Mouse (Mus musculus): ENCODE data around the gene Leng1. TPM values are rescaled to one million over a fixed set of nuclear protein-coding genes. Genes with fewer than 3 reads are reported as not detected.
"Not testable (repeated sequence)": the region's sequence is repeated elsewhere in the genome, so short reads cannot be mapped to it uniquely, and the experiment has no call there.

Leng1 gene
- polyA plus RNA-seq, 1 experiment from 2014 or later: 22.3 TPM

DNA sequence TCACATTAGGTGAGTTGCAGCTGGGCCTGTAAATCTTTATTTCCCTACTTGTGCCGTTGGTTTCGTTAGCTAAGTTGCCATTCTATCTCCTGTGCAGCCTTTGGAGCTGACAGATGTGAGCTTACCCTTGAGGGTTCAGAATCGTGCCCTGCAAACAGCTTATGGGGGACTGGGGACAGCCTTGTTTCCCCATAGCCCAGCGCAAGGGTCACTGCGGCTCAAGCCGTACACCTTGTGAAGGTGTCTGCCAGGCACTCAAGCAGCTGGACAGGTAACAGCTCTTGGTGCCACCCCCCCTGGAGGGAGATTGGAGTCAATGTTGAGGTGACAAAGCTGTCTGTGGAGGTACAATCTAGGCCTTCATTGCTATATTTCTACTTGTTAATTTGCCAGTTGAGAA, 40.3 kb upstream of the Leng1 start:
- 22% methylated on average over 6 of the region's 6 CpGs for WGBS
- no peaks in the 10 kb centered on the region for H3K27me3 ChIP-seq (ENCODE audit: control insufficient read depth, insufficient read depth, low read length)

DNA sequence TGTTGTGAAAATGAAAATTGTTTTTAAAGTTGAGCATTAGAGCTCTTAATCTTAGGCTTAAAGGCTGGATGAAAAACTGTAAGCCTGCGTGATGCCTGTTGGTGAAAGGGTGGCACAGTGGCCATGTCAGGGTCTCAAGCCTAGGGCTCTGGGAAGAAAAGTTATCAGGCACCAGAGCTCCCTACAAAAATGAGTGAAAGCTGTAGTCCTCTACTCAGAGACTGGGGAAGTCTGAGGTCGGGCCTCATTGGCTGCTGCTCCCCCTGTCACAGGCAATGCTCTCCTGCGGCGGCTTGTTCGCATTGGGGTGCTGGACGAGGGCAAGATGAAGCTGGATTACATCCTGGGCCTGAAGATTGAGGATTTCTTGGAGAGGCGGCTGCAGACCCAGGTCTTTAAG, 39.8 kb upstream of the Leng1 start:
- H3K4me3 ChIP-seq (ENCODE audit: low read length): peak overlapping the region; percentile 89
- peaks cover 20% of the 10 kb centered on the region for H3K4me1 ChIP-seq (ENCODE audit: control insufficient read depth, insufficient read depth, low read length)
- ATAC-seq (replicated peaks; ENCODE audit: extremely low read depth, insufficient read depth, low FRiP score); H3K9me3 ChIP-seq (replicated peaks; ENCODE audit: control insufficient read depth, low read length); H3K27me3 ChIP-seq (ENCODE audit: control insufficient read depth, insufficient read depth, low read length): not testable (repeated sequence)
- H3K36me3 ChIP-seq (ENCODE audit: control insufficient read depth, insufficient read depth): peaks cover 32% of the 10 kb centered on the region
- H3K4me2 ChIP-seq (ENCODE audit: low read depth, low read length): peak overlapping the region; percentile 92
- WGBS: 3% methylated on average over 6 of the region's 7 CpGs
- peak overlapping the region; percentile 89 for H3K9ac ChIP-seq (ENCODE audit: low read length)
- H3K27ac ChIP-seq (ENCODE audit: low read length): 0 out of 2 replicates have a peak overlapping the region, but pooled peaks have one; percentile 1

More for the DNA sequence above, 40.3 kb upstream of the Leng1 start:
- peak overlapping the region; percentile 89 for H3K9ac ChIP-seq (ENCODE audit: low read length)
- H3K4me2 ChIP-seq (ENCODE audit: low read depth, low read length): peak overlapping the region; percentile 92
- H3K36me3 ChIP-seq (ENCODE audit: control insufficient read depth, insufficient read depth): peaks cover 30% of the 10 kb centered on the region
- no peaks in the 10 kb centered on the region for H3K9me3 ChIP-seq (replicated peaks; ENCODE audit: control insufficient read depth, low read length)
- peak overlapping the region; percentile 1; the same call in 1 of the 2 replicates for H3K27ac ChIP-seq (ENCODE audit: low read length)
- peak overlapping the region; percentile 89 for H3K4me3 ChIP-seq (ENCODE audit: low read length)
- peaks cover 20% of the 10 kb centered on the region for H3K4me1 ChIP-seq (ENCODE audit: control insufficient read depth, insufficient read depth, low read length)
- ATAC-seq (replicated peaks; ENCODE audit: extremely low read depth, insufficient read depth, low FRiP score): no peak

DNA sequence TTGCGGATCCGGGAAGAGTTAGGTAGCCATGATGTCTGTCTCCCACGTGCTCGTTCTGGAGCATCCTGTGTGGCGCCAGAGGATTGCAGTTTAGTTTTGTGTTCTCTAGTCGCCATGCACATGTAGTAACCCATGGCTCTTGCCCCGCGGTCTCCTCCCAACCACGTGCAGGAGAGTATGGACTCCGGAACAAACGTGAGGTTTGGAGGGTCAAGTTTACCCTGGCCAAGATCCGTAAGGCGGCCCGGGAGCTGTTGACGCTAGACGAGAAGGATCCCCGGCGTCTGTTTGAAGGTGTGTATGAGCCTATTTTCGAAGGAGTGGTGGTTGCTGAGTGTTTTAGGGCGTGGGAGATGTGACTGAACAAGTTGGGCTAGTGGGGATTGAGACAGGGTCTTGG, 38.8 kb upstream of the Leng1 start:
- Histone ChIP-seq H3K4me2 (ENCODE audit: low read depth, low read length) (peak overlapping the region; percentile 92), H3K27me3 (ENCODE audit: control insufficient read depth, insufficient read depth, low read length) (no peaks in the 10 kb centered on the region), H3K36me3 (ENCODE audit: control insufficient read depth, insufficient read depth) (peaks cover 38% of the 10 kb centered on the region), H3K9me3 (replicated peaks; ENCODE audit: control insufficient read depth, low read length) (no peaks in the 10 kb centered on the region), H3K4me3 (ENCODE audit: low read length) (peak overlapping the region; percentile 89), H3K9ac (ENCODE audit: low read length) (peak overlapping the region; percentile 89), H3K27ac (ENCODE audit: low read length) (peak overlapping the region; percentile 98), H3K4me1 (ENCODE audit: control insufficient read depth, insufficient read depth, low read length) (peaks cover 20% of the 10 kb centered on the region)
- 0 out of 2 replicates have a peak, but pooled peaks have one; percentile 22 for ATAC-seq (replicated peaks; ENCODE audit: extremely low read depth, insufficient read depth, low FRiP score)
- WGBS: under 1% methylated on average over 20 of the region's 20 CpGs

DNA sequence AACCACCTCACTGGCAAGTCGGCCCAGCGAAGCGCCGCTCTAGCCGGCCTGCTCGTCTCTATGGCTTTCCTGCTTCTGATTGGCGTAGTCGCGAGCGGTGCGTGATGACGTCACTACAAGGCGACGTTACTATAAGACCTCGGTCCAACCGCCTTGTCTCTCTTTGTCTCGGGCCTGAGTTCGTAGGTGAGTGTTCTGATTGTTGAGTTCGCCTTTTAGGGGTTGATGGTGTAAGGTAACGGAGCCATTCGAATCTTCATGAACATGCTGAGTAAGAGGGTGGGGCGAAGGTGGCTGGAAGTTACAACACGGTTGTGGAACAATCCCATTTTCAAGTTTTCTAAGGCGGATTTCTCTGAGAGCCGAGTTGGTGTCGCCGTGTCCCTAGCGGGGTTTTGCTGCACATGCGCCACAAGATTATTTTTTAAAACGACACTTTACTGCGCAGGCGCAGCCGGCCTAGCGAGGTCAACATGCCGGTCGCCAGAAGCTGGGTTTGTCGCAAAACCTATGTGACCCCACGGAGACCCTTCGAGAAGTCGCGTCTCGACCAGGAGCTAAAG, 38.3 kb upstream of the Leng1 start, which contains the start of gene Rps9:
Gene Rps9 (plus strand): TSS at position 115 of the 563 bp plus-strand sequence.
- peak within 1 kb of the TSS; percentile 89 for H3K9ac ChIP-seq (ENCODE audit: low read length)
- peak within 1 kb of the TSS; percentile 89 for H3K4me3 ChIP-seq (ENCODE audit: low read length)
- H3K27ac ChIP-seq (ENCODE audit: low read length): peak within 1 kb of the TSS; percentile 98
- H3K4me1 ChIP-seq (ENCODE audit: control insufficient read depth, insufficient read depth, low read length): peaks cover 20% of the 10 kb centered on the region
- H3K4me2 ChIP-seq (ENCODE audit: low read depth, low read length): peak within 1 kb of the TSS; percentile 92
- ATAC-seq (replicated peaks; ENCODE audit: extremely low read depth, insufficient read depth, low FRiP score): peak; percentile 94
- no peaks in the 10 kb centered on the region for H3K27me3 ChIP-seq (ENCODE audit: control insufficient read depth, insufficient read depth, low read length)
- no peaks in the 10 kb centered on the region for H3K9me3 ChIP-seq (replicated peaks; ENCODE audit: control insufficient read depth, low read length)
- H3K36me3 ChIP-seq (ENCODE audit: control insufficient read depth, insufficient read depth): peaks cover 41% of the 10 kb centered on the region
- 2% methylated on average over 42 of the region's 42 CpGs for WGBS

DNA sequence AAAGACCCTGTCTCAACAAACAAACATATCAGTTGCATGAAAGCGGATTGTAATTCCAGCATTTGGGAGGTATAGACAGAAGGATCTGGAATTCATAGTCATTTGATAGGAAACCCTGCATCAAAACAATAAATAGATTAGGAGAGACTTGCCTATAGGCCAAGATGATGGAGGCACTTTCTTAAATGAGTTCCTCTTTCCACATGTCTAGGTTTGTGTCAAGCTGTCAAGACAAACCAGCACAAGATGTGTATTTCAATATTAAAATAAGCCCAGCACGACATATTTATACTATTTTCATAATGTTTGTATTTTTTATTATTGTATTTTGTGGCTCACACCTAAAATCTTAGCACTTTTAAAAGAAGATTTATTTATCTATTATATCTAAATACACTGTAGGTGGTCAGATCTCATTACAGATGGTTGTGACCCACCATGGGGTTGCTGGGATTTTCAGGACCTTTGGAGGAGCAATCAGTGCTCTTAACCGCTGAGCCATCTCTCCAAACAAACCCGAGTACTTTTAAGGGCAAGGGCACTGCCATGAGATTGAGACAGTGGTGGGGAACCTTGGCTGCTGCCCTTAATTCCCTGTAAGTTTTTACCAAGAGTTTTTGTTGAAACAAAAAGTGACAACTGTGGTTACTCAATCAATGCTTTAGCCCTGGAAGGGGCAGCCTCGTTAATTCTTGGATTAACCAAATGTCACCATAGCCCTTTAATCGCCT, 37.7 kb upstream of the Leng1 start:
- Histone ChIP-seq H3K9ac (ENCODE audit: low read length) (peak overlapping the region; percentile 69), H3K4me1 (ENCODE audit: control insufficient read depth, insufficient read depth, low read length) (peaks cover 20% of the 10 kb centered on the region), H3K9me3 (replicated peaks; ENCODE audit: control insufficient read depth, low read length) (no peaks in the 10 kb centered on the region), H3K4me2 (ENCODE audit: low read depth, low read length) (peak overlapping the region; percentile 92), H3K27me3 (ENCODE audit: control insufficient read depth, insufficient read depth, low read length) (no peaks in the 10 kb centered on the region), H3K36me3 (ENCODE audit: control insufficient read depth, insufficient read depth) (peaks cover 47% of the 10 kb centered on the region), H3K27ac (ENCODE audit: low read length) (peak overlapping the region; percentile 98), H3K4me3 (ENCODE audit: low read length) (peak overlapping the region; percentile 89)
- 20% methylated on average over 6 of the region's 6 CpGs for WGBS
- peak; percentile 28; the same call in 1 of the 2 replicates for ATAC-seq (replicated peaks; ENCODE audit: extremely low read depth, insufficient read depth, low FRiP score)

DNA sequence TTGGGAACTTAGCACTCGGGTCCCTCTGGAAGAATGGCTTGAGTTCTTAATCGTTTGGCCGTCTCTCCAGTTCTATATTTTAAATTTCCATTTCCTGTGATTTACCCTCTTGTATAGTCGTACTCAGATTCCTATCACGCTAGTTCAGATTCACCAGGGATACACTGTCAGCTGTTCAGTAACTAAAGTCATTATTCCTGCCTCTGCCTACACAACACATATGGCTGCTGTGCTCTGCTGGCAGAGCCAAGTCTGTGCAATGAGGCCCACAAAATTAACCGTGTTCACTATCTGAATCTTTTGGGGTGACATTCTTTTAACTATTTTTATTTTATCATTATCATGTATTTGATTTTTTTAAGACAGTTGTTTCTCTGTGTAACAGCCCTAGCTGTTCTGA, 32.8 kb upstream of the Leng1 start:
- no peak overlapping the region for H3K4me2 ChIP-seq (ENCODE audit: low read depth, low read length)
- no peak for ATAC-seq (replicated peaks; ENCODE audit: extremely low read depth, insufficient read depth, low FRiP score)
- H3K9me3 ChIP-seq (replicated peaks; ENCODE audit: control insufficient read depth, low read length): no peaks in the 10 kb centered on the region
- H3K4me3 ChIP-seq (ENCODE audit: low read length): no peak overlapping the region
- H3K27me3 ChIP-seq (ENCODE audit: control insufficient read depth, insufficient read depth, low read length): no peaks in the 10 kb centered on the region
- H3K9ac ChIP-seq (ENCODE audit: low read length): no peak overlapping the region
- H3K36me3 ChIP-seq (ENCODE audit: control insufficient read depth, insufficient read depth): peaks cover 44% of the 10 kb centered on the region
- 93% methylated on average over 6 of the region's 6 CpGs for WGBS
- H3K27ac ChIP-seq (ENCODE audit: low read length): no peak overlapping the region
- 0 out of 2 replicates have a peak, but pooled peaks cover 5% of the 10 kb centered on the region for H3K4me1 ChIP-seq (ENCODE audit: control insufficient read depth, insufficient read depth, low read length)

DNA sequence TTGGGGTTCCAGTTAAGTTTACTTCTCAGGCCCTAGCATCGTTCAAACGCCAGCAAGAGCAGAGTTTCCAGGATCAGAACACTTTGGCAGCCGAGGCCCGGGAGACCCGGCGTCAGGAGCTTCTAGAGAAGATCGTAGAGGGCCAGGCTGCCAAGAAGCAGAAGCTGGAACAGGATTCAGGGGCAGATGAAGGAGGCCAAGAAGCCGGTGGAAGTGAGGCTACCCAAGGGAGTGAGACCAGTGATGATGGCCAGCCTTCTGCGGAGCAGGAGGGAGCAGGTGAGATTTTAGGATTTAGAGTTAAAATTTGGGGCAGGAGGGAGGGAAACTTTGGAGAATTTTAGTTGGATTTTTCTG, 29.3 kb upstream of the Leng1 start:
- H3K36me3 ChIP-seq (ENCODE audit: control insufficient read depth, insufficient read depth): peaks cover 30% of the 10 kb centered on the region

DNA sequence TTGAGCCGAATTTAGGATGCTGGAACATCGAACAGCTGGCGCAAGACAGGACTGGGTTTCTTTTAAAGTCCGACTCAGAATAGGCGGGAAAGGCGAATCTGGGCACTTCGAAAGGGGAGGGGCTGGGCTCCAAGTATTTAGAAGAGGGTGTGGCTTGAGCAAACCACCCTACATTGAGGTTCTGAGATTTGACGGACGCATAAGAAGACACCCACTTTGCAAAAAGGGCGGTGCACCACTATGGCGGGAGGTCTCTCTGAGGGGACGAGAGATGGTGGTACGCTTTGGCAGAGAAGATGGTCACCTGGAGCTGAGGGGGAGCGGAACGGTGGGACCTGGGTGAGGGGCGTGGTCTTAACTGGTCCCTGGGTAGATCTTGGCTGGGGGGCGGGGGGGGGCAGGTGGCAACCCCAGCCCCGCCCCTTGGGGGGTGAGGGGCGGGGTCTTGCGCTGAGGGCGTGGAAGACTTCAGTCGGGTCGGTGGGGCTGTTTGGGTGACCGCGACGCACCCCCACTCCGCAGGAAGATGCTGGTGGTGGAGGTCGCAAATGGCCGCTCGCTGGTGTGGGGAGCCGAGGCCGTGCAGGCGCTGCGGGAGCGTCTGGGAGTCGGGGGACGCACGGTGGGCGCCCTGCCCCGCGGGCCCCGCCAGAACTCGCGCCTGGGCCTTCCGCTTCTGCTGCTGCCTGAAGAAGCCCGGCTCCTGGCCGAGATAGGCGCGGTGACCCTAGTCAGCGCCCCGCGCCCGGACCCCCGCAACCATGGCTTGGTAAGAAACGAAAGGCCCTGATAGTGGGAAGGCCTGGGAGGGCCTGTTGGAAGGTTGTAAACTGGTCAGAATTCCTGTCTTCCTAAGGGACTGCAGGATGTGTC, 28.7 kb upstream of the Leng1 start:
- H3K4me3 ChIP-seq (ENCODE audit: low read length): peak overlapping the region; percentile 83
- H3K4me2 ChIP-seq (ENCODE audit: low read depth, low read length): peak overlapping the region; percentile 70
- under 1% methylated on average over 53 of the region's 55 CpGs for WGBS
- H3K27ac ChIP-seq (ENCODE audit: low read length): peak overlapping the region; percentile 92
- H3K9ac ChIP-seq (ENCODE audit: low read length): peak overlapping the region; percentile 90
- H3K36me3 ChIP-seq (ENCODE audit: control insufficient read depth, insufficient read depth): peaks cover 29% of the 10 kb centered on the region
- no peaks in the 10 kb centered on the region for H3K27me3 ChIP-seq (ENCODE audit: control insufficient read depth, insufficient read depth, low read length)
- H3K4me1 ChIP-seq (ENCODE audit: control insufficient read depth, insufficient read depth, low read length): peaks cover 11% of the 10 kb centered on the region
- H3K9me3 ChIP-seq (replicated peaks; ENCODE audit: control insufficient read depth, low read length): no peaks in the 10 kb centered on the region
- ATAC-seq (replicated peaks; ENCODE audit: extremely low read depth, insufficient read depth, low FRiP score): peak; percentile 50

More for the DNA sequence above, 29.3 kb upstream of the Leng1 start:
- 5% methylated on average over 9 of the region's 9 CpGs for WGBS
- ATAC-seq (replicated peaks; ENCODE audit: extremely low read depth, insufficient read depth, low FRiP score); H3K27me3 ChIP-seq (ENCODE audit: control insufficient read depth, insufficient read depth, low read length); H3K9me3 ChIP-seq (replicated peaks; ENCODE audit: control insufficient read depth, low read length): not testable (repeated sequence)
- peak overlapping the region; percentile 70 for H3K4me2 ChIP-seq (ENCODE audit: low read depth, low read length)
- H3K4me3 ChIP-seq (ENCODE audit: low read length): peak overlapping the region; percentile 83
- peak overlapping the region; percentile 90 for H3K9ac ChIP-seq (ENCODE audit: low read length)
- peak overlapping the region; percentile 92 for H3K27ac ChIP-seq (ENCODE audit: low read length)
- H3K4me1 ChIP-seq (ENCODE audit: control insufficient read depth, insufficient read depth, low read length): peaks cover 11% of the 10 kb centered on the region

Data from heart, embryonic 16.5 days (tissue).